Mouse (Mus musculus) ovary, adult 18-20 months (tissue): ENCODE results near the gene Olfr165.
"Not testable (repeated sequence)": the region's sequence is repeated elsewhere in the genome, so short reads cannot be mapped to it uniquely, and the experiment has no call there.

Experiments used
- DNase-seq: peaks from one replicate; pipeline ENCODE4 v3.0.0; 2022; ENCODE audit warnings: low spot score, mixed read lengths

Olfr165 gene

GRCm38 (mm10) chr16:19423034-19423433 lies at the start of gene Olfr165:
Olfr165 (minus strand) TSS chr16:19423134.
- DNase-seq: no peak

GRCm38 (mm10) chr16:19464365-19464764 lies 41.4 kb upstream of the Olfr165 start:
- no peak for DNase-seq

GRCm38 (mm10) chr16:19458741-19459140 lies 35.8 kb upstream of the Olfr165 start:
- DNase-seq: not testable (repeated sequence)

- DNase-seq: no peak
Observed at GRCm38 (mm10) chr16:19387984-19388383, 35.0 kb downstream of the Olfr165 start.
